Mouse (Mus musculus) midbrain, embryonic 14.5 days (tissue): Measurements from ENCODE around the gene Apba1. TPM values are rescaled to one million over a fixed set of nuclear protein-coding genes. Genes with fewer than 3 reads are reported as not detected.

ENCODE experiments used
- ATAC-seq: fragments of 200-750 bp; cut with Nextera tagmentation; 2 replicates; pipeline ENCODE4 v1.8.0; 2017; ENCODE audit warnings: moderate number of reproducible peaks, moderate library complexity; ENCODE audit not compliant: low FRiP score, low TSS enrichment
- DNase-seq: peaks from one replicate; pipeline ENCODE4 v3.0.0-alpha.2; 2015
- H3K27ac ChIP-seq: fragments of 300-500 bp; sonication (generic); replicated peaks from 2 replicates; pipeline ENCODE4 v1.5.1; 2014; ENCODE audit warnings: mild to moderate bottlenecking, low read depth, low read length, moderate library complexity
- H3K27me3 ChIP-seq: fragments of 300-500 bp; sonication (generic); 2 replicates; pipeline ENCODE4 v1.6.1; 2014; ENCODE audit warnings: low read length, control low read depth, mixed read lengths; ENCODE audit not compliant: control insufficient read depth, insufficient read depth
- H3K36me3 ChIP-seq: fragments of 300-500 bp; sonication (generic); 2 replicates; pipeline ENCODE4 v1.6.1; 2014; ENCODE audit warnings: low read length, control low read depth; ENCODE audit not compliant: control insufficient read depth, insufficient read depth
- H3K4me1 ChIP-seq: fragments of 300-500 bp; sonication (generic); 2 replicates; pipeline ENCODE4 v1.6.1; 2014; ENCODE audit warnings: mild to moderate bottlenecking, antibody characterized with exemption, low read length, control low read depth; ENCODE audit not compliant: control insufficient read depth, insufficient read depth
- H3K4me2 ChIP-seq: fragments of 300-500 bp; sonication (generic); 2 replicates; pipeline ENCODE4 v1.6.1; 2014; ENCODE audit warnings: mild to moderate bottlenecking, low read length, moderate library complexity
- H3K4me3 ChIP-seq: fragments of 300-500 bp; sonication (generic); replicated peaks from 2 replicates; pipeline ENCODE4 v1.5.1; 2014; ENCODE audit warnings: low read depth, low read length
- H3K9ac ChIP-seq: fragments of 300-500 bp; sonication (generic); replicated peaks from 2 replicates; pipeline ENCODE4 v1.6.1; 2014; ENCODE audit warnings: mild to moderate bottlenecking, low read length, moderate library complexity
- H3K9me3 ChIP-seq: fragments of 300-500 bp; sonication (generic); 2 replicates; pipeline ENCODE4 v1.6.1; 2016; ENCODE audit warnings: low read length, control low read depth, mixed read lengths; ENCODE audit not compliant: control insufficient read depth
- WGBS: fragments of 180-500 bp; shearing (Covaris S2); extraction: QIAGEN DNeasy Blood & Tissue Kit; methylation state at CpG from one replicate; pipeline ENCODE4 v1.1.7; 2014; 5-methylcytosine and 5-hydroxymethylcytosine counted together
- polyA plus RNA-seq: library from polyadenylated mRNA; unstranded; fragments of >200 nt; fragmentation: Nextera tagmentation; extraction: Ambion mirVana; gene quantifications from 2 replicates; pipeline ENCODE4 v1.2.1, GENCODE M21; 2014

Apba1 gene
- polyA plus RNA-seq, 1 experiment from 2014 or later: 10.9 TPM

- DNase-seq (no peak), ATAC-seq (no peak)
- Histone ChIP-seq H3K9ac (no peak overlapping the region), H3K4me3 (no peak overlapping the region), H3K36me3 (no peaks in the 10 kb centered on the region), H3K4me2 (no peak overlapping the region), H3K4me1 (peaks cover 5% of the 10 kb centered on the region; the same call in 1 of the 2 replicates), H3K27me3 (no peaks in the 10 kb centered on the region), H3K27ac (no peak overlapping the region), H3K9me3 (no peaks in the 10 kb centered on the region)
- WGBS: 79% methylated on average over 2 of the region's 2 CpGs
Observed at GRCm38 (mm10) chr19:23987291-23987690, 228.6 kb downstream of the Apba1 start.

GRCm38 (mm10) chr19:23988166-23988565 is 229.5 kb downstream of the Apba1 start:
- 91% methylated on average over 4 of the region's 4 CpGs for WGBS
- Histone ChIP-seq H3K9me3 (no peaks in the 10 kb centered on the region), H3K27me3 (no peaks in the 10 kb centered on the region), H3K36me3 (no peaks in the 10 kb centered on the region), H3K4me1 (peaks cover 5% of the 10 kb centered on the region; the same call in 1 of the 2 replicates), H3K27ac (no peak overlapping the region), H3K4me2 (no peak overlapping the region), H3K4me3 (no peak overlapping the region), H3K9ac (no peak overlapping the region)
- ATAC-seq (no peak), DNase-seq (no peak)

DNA sequence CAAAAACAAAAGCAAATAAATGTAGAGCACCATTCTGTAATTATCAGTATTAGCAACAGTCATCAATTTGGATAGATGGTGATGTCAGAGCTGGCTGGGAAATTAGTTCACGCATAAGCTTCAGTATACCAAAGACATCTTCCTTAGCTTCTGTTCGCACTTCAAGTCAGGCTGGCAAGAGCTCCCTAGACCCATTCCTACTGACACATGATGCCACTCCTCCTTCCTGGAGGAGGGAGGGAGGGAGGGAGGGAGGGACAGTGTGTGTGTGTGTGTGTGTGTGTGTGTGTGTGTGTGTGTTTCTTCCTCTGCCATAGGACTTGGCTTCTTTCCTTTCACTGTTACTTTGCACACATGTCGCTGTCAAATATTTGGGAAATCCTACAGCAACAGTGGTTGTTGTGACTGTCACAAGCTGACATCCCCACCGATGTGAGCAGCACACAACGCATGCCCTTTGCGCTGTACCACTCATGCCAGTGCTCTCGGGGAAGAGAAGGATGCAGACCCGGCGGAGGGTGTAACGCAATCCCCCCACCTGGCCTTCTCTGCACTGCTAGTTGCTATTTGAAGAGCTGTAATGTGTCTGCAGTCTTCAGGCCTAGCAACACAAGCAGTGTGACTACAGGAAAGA is 237.2 kb downstream of the Apba1 start:
- H3K36me3 ChIP-seq: no peaks in the 10 kb centered on the region
- no peak overlapping the region for H3K4me3 ChIP-seq
- no peaks in the 10 kb centered on the region for H3K27me3 ChIP-seq
- H3K27ac ChIP-seq: no peak overlapping the region
- no peak for ATAC-seq
- no peak overlapping the region for H3K9ac ChIP-seq
- H3K9me3 ChIP-seq: no peaks in the 10 kb centered on the region
- no peak for DNase-seq
- WGBS: 91% methylated on average over 10 of the region's 10 CpGs
- no peak overlapping the region for H3K4me2 ChIP-seq
- H3K4me1 ChIP-seq: no peaks in the 10 kb centered on the region

Other genes starting within 250 kb of the Apba1 start
- 0.67 and 1.9 TPM in 2 replicates for gene 1700028P14Rik, start 106.1 kb upstream of the Apba1 start, polyA plus RNA-seq
- 10.5 and 15.3 TPM in 2 replicates for gene Ptar1, start 71.5 kb upstream of the Apba1 start, polyA plus RNA-seq